Mouse (Mus musculus) fibroblast of lung, adult 2 months (primary cell): ENCODE measurements at regions not wholly inside any gene's neighbourhood (a gene's known extent, or its start where the extent isn't known, plus 50 kb on each side); places are given as distances from the start of the nearest gene placed in this dataset.

Experiments
- DNase-seq: peaks from one replicate; pipeline ENCODE4 v3.0.0-alpha.2; 2011; ENCODE audit warnings: low read depth

DNA sequence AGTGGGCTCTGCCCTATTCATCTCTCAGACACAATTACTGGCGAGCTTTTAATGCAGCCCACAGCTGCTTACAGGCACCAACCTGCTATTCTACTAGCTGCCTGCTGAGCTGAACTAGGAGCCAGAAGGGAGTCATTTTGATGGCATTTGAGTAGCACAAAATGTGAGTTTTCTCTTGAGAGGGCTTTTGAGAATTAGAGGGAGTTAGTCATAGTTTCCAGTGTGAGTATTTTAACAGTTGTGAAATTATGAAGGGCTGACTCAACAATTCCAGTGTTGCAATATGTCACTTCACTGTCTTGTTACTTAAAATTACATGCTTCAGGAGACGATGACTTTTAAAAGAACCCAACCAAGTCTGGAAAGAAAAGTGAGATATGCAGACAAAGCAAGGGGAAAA is 54.4 kb upstream of the Ly86 start:
- DNase-seq, result peak; percentile 92

DNA sequence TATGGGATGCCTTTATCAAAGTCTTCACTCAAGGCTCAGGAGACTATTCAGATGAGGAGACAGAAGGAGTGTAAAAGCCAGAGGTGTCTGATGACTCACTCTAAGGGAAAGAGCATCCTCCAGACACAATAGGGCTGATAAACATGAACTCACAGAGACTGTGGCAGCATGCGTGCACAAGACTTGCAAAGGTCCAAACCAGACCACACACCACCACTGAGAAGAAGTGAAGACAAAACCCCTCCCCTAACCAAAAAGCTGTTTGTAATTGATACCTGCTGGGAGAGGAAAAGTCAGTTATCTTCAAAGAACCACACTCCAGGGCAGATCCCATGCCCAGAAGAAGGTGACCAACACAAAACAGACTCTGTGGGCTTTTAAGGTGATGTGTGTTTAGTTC is 56.0 kb upstream of the Ly86 start:
- DNase-seq, result no peak

DNA sequence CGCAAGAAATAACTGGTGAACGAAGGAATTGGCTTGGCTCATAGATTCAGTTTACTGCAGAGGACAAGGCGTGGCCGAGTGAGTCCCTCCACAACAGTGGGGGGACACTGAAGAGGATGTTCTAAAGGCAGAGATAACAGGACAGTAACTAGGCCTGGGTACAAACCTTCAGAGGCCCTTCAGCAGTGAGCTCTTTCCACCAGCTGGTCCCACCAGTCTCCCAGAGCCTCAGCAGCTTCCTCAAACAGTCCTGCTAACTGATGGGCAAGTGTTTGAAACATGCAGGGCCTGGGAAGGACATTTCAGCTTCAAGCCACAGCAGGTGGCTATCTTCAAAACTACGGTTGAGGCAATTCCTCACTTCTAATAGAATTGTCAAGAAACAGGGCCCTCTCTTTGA is 62.5 kb upstream of the Ly86 start:
- no peak for DNase-seq

DNA sequence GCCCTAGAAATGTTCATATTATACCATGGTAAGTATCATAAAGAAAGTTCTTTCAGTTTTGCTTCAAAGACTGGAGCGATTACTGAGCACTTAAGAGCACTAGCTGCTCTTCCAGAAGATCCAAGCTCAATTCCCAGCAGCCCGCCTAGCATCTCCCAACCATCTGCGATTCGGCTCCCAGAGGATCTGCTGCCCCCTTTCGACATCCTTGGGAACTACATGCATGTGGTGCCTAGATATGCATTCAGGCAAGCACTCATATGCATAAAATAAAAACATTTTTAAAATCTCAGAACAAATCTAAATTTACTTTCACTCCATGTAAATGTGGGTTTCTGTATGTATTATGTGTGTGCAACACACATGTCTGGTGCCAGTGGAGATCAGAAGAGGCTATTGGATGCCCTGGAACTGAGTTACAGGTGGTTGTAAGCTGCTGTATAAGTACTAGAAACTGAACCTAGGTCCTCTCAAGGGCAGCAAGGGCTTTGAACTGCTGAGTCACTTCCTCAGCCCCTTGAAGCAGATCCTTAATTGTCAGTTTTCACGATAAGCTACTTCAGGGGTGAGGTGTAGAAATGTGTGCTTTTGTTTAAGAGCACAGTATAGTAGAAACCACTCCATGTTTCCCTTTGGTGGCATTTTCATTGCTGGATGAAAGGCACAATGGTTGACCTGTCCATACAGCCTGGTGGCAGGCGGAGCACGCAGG is 65.8 kb upstream of the Ly86 start:
- DNase-seq, result no peak

DNA sequence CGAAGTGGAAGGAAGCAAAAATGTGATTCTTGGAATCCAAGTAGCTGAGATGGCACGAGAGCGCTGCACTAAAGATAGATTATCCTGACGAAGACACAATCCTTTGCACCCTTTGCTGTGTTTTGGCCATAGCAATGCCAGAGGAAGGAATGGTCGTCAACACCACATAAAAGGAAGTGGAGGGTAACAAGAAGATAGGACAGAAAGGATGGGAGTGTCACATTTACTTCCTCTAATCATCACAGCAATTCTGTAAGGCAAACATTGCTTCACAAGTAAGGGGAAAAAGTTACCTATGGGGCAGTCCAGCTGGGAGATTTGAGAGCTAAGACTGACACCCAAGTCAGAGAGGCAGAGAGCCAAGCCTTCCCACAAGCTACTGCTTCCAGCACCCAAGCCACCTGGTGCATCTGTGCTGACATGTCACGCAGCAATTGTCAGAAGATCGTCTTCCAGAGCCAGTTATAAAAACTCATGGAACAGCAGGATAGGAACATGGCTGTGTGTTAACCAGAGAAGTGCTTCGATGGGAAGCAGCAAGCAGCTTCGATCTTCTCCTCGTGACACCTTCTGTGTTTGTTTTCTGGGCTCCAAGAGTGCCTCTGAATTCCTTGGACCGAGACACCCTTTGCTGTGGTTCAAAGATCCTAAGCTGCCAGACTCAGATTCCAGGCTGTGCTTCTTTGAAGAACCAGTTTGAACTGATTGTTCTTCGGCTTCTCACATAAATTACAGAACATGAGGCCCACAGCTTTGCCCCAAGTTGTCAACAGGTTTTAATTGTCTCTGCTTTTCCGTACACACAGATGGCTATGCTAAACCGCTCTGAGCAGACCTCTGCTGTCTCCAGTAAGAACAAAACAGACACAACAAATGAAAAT is 95.2 kb upstream of the Ly86 start:
- DNase-seq, result peak; percentile 35

DNA sequence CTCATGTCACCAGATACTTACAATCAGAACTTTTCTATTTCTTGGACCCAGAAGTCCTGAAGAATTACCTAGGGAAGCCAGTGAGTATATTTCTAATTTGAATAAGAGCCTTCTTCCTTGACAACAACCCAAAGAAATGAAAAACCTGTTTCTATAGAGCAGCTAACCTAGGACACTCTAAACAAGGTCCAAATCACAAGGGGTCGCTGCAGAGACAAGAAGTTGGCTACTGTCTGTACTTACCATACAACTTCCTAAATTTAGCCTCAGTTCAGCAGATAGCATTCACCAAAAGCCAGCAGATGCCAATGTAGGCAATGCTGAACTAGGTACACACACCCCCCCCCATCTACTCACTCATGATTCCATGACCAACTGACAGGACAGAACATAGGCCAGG is 96.3 kb upstream of the Ly86 start:
- no peak for DNase-seq

DNA sequence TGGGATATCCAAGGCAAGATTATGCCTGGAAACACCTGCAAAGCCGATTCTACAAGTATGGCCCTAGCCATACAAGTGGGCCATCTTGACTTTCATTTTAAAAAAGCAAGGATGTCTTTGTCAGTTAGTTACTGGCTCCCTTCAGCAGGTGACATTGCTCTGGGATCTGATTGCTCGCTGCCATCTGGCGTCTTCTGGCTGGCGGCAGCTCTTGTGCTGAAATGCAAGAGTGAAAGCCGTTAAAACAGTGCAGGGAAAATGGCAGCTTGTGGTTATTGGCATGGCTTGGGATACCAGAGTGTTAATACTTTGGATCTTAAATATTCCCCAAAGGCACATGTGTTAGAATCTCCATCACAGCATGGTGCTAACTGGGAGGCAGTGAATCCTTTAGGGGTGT is 105.0 kb upstream of the Ly86 start:
- no peak for DNase-seq

DNA sequence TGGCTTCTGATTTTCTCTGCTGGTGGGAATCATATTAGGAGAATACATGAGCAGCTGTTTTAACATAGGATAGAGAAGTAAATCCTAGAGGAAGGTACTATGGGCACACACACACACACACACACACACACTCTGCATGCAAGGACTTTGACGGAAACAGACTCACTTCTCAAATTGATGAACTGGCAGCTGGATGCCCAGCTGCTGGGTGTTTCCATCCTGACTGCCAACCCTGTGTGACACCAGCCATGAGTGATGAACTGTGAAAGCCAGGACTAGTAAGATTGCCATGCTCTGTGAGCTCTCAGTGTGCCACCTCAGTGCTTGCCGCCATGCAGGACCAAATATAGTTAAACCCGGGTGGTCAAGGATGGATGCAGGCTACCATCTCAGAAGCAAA is 107.7 kb upstream of the Ly86 start:
- DNase-seq, result no peak

DNA sequence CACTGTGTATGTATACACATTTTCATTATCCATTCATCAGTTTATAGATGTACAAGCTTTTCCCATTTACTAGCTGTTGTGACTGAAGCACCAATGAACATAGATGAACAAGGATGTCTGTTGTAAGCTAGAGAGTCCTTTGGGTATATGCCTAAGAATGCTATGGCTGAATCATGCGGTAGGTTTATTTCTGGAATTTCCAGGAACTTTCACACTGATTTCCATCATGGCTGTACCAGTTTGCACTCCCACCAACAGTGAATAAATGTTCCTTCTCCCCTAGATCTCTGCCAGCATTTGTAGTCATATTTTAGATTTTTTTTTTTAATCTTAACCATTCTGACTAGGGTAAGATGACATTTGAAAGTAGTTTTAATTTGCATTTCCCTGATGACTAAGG is 119.2 kb upstream of the Ly86 start:
- DNase-seq, result no peak

DNA sequence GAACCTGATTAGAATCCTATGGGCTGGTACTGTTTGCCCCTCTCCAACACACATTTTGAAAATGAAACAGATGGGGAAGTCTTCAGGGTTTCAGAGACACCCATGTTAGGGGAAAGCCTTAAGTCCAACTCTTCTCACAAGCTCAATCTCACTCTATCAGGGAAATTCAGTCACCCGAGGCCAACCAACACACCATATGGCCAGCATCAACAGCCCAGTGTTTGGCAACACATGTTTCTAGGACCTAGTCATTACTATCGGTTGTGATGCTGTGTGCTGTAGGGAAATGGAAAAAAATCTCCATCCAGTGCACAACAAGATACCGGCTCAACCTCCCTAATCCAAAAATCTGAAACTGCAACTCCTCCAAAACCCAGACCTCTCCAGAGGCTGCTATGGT is 124.6 kb upstream of the Ly86 start:
- no peak for DNase-seq

DNA sequence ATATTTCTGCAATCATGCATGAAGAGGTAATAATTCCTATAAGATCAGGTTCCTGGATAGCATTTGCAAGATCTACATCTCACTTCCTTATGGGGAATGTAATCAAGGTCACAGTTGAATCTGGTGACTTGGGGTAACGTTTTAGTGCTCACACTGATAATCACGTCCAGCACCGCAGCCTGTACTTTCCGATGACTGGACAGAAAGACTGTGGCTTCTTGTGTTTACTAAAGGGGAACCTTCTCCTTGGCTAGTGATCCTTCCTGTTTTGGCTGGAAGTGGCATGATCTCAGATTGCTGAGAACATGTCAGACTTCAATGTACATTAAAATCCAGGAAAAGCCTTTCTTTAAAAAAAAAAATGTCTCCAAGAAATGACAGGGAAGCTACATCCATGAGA is 126.4 kb upstream of the Ly86 start:
- no peak for DNase-seq

DNA sequence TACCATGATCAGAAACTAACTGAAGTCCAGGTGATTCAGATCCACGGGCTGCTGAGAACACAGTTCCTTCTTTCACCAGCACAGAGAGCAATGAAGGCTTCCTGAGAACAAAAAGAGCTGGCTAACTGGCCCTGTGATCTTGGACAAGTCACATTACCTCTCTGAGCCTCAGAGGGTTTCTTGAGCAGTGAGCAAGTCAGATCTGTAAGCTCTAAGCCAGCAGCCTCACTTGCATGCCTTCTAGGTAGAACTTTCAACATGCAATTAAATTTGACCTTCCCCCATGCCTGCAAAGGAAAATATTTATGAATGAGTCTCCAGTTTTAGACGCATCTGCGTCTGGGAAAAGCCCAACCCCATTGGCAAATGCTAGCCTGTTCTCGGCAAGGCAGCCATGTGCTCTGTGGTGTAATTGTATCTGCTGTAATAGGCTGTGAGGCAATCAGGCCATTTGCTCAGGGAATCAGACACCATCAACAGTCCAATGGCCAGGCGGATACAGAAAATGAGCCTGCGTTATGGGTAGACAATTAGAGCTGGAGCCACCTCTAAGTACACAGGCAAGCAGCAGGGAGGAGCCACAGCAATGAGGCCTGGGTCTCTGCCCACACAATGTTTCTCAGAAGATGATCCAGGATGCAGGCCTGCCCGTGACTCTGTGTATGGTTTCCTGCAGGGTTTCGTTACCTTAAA is 130.3 kb upstream of the Ly86 start:
- DNase-seq, result peak; percentile 95

DNA sequence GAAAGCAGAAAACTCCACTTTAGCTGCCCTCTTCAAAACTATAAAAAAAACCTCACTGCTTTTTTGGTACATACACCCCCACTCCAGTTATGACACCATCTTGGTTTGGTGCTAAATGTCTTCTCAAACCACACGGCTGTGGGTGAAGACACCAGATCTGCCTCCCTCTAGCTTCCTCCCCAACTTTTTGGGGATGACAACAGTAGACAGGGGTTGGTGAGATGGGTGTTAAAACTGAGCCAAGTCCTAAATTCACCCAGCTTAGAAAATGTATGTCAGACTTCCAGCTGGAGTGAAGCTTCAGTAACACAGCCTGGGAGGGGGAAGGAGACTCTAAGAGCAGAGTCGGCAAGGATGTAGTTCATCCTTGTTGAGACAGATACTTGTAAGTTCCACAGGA is 147.1 kb upstream of the F13a1 start:
- no peak for DNase-seq

DNA sequence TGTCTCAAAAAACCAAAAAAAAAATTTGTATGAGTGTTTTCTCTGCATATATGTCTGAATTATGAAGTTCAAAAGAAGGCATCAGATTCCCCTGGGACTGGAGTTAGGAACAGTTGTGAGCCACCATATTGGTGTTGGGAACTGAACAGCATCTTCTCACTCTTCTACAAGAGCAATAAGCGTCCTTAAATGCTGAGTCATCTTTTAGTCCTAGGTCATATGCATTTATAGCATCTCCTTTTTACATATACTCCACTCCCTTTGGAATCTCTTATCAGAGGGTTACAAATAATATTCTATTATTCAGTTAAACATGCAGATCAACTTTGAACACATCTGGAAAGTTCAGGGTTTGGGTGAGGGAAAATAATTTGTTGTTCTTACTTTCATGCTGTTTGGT is 145.8 kb upstream of the F13a1 start:
- DNase-seq, result no peak

DNA sequence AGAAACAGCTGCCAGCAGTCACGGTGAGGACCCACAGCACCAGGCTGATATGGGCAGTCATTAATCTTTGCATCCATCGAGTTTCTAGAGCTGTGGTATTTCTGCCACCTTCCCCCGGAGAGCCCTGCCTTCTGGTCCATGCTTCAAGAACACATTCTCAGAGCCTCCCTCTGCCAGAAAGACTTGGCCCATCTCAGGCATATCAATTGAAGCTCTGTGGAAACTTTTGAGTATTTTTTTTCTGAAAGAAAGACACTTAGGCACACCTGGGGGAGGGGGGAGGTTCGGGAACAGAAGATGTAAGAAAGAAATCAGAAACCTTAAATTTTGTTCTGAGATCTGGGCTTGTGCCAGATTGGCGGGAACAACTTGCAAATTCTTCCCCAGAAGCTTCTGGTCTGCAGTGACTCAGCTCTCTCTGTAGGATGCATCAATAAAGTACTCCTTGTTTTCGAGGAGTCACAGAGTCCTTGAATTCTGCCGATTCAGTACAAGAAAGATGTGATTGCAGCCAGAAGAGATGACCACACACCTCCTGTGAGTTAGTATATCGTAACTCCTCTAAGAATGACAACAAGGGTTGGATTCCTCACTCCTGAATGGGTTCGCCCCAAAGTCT is 131.2 kb upstream of the F13a1 start:
- DNase-seq, result peak; percentile 77

DNA sequence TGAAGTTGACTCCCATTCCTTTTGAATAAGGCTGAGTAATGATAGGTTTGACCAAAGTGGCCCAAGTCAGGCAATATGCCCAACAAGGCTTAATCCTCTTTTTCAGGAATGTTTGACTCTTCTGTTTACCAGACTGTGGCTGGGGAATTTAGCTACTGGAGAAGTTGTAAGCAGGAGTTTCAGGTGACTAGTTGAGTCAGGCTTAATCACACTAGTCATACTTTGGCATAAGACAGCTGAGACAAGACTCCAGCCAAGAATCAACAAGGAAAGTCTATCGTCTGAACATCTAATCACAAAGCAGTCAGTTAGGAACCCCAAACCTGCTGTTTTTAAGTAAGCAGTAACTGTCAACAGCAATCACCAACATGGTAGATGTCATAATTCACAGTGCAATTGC is 126.5 kb upstream of the F13a1 start:
- DNase-seq, result peak; percentile 71

DNA sequence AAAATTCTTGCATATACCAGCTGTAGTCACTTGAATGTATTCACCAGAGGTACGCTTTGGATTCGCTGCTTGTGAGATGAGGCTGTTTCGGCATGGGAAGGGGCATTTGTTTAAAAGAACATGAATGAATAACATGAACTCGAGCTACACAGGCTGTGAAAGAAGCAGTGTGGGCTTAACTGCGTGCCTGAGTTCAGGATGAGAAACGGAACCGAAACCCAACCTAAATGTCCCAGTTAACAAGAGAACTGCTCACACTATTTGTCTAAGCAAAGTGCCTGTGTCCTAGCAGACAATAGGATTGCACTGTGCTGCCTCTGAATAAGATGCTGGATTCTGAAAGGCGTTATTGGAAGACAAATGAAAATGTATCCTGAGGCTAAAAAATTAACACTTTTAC is 126.0 kb upstream of the F13a1 start:
- no peak for DNase-seq

DNA sequence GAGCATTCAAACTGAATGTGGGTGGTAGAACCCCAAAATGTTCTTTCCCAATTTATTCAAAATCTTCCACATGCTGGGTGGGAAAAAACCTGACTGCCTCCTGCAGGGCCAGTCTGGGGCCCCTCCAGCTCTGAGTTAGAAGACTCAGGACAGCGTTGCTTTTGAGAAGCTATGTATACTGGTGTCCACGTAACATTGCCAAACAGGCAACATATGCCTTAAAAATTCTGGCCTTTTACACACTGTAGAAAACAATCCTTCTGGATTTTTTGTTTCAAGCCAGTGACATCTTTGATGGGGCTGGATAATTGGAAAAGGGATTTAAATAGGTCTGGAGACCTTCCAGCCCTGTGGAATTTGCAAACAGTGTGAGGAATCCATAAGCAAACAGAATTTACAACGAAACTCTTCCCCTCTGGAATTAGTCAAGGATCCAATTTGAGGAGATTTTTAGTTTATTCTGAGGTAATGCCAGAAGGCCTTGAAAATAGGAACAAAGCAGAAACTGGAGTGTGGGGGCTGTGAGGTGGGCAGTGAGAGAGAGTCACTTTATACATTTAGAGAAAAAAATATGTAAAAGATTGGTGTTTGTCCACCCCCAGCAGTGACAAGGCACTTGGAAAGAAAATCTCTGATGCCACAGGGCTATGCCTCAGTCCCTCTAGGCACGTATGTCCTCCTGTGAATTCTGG is 108.9 kb upstream of the F13a1 start:
- DNase-seq, result no peak

DNA sequence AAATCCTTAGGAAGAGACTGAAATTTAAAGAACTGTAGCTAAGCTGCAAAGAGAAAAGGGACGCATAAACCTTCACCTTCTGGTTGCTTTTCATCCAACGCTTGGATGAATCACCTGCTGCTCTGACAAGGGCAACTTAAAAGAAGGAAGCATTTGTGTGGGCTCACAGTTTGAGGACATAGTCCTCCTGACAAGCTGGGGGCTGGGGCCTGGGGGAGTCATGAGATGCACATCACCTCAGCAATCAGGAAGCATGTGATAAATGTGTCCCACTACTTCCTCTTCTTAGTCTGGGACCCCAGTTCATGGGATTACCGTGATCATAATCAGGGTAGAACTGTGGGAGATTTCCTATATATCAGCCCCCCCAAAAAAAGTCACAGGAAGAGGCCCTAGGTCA is 107.8 kb upstream of the F13a1 start:
- no peak for DNase-seq

DNA sequence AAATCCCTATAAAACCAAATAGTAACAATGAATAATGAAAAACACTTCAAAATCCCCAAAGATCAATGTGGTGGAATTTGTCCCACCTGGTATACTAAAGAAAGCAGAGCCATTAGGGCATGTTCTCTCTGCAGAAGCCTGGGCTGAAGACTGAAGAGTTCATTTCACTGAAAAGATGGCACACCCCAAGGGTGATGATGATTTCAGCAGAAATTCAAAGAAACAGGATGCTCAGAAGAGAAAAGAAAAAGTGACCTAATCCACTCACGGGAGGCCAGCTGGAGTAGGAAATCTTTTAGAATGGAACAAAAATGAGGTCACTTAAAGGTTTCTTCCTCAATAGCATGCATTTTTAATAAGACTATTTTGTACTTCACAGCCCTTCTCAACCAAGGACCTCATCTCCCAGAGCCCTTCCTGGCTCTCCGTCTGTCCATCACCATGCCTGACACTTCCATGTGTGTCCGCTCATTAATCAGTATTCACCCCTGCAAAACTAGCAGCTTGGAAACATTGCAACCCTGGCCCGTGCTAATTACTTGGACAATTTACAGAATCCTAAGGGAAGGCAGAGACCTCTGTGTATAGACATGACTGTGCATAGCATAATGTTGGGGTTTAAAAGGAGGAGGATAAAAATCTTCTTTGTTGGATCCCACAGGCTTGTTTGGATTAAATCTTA is 101.9 kb upstream of the F13a1 start:
- DNase-seq, result no peak

DNA sequence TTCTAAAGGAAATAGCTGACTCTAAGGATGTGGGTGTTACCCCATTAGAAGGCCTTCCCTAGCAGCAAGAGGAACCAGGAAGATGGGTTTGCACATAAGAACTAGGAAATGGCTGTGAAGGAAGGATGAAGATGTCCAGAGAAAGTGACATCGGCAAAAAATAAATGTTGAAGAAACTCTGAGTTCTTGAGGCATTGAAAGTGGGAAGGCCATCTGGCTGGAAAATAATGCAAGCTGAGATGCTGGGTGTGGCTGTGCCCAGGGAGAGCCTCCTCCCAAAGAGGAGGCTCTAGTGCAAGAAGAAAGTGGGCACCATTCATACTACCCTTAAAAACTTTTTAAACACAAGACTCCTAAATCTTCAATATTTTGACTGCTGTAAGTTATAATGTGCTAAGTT is 99.9 kb upstream of the F13a1 start:
- no peak for DNase-seq
